In the genomic region with DNA sequence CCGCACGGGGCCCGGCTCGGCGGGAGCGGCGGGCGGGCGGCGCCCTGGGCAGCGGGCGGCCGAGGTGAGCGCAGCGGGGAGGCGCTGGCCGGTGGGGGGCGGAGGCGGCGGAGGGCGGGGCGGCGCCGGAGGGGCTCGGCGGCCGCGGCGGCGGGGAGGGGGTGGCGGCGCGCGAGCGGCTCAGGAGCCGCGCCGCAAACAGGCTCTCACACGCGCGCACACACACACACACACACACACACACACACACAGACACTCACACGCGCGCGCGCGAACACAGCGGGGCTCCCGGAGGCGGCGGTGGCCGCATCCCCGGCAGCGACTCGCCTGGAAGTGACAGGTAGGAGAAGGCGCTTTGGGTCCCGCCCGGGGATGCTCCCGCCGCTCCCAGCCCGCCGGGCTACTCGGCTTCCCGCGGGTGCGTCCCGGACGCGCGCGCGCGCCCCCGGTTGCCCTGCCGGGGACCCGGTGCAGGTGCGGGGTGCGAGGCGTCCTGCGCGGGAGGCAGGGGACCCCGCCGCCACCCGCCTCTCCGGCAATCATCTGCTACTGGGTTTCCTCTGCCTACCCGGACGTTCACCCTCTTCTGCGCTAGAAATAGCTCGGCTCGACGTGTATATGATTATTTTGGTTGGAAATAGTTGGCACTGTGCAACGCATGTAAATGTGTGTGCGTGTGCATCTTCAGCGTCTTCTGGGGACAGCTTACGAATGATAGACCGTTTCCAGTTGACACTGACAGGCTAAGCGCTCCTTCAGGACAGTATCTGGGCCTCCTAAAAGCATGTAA, we compare ENCODE assay signal across 8 mouse cellular contexts. TPM values are rescaled to one million over a fixed set of nuclear protein-coding genes. Genes with fewer than 3 reads are reported as not detected.
DNase-seq lines count a peak whose midpoint lies in the region; ATAC-seq and TF ChIP-seq lines count a peak whose summit lies in the region.

No protein-coding gene starts in this region.

- DNase-seq in heart, postnatal 14 days, result peak; percentile 70 to 82
- peak; percentile 4 to 35 for DNase-seq in layer of hippocampus, adult 18-20 months (ENCODE audit: low spot score in 2 of 2)
- peak; percentile 64 for DNase-seq in lung, embryonic 14.5 days
- DNase-seq in ovary, adult 18-20 months (ENCODE audit: low spot score), result peak; percentile 14
- DNase-seq in thymus, postnatal 10 days (ENCODE audit: low spot score in 2 of 2), result peak; percentile 51 to 66

- peak overlapping the region; percentile 81 for H3K4me2 ChIP-seq in forebrain, embryonic 15.5 days (replicated peaks)
- peak overlapping the region; percentile 80 for H3K4me2 ChIP-seq in lung, embryonic 14.5 days

- no peak for TF ChIP-seq EP300 in ES-Bruce4 (IDR thresholded peaks at IDR 0.05; ENCODE audit: insufficient read depth, low read depth, low read length)

- no peaks in the 10 kb centered on the region for H3K36me3 ChIP-seq in ES-Bruce4 (ENCODE audit: control insufficient read depth, insufficient read depth, low read length, poor library complexity, severe bottlenecking)
- no peaks in the 10 kb centered on the region for H3K36me3 ChIP-seq in forebrain, embryonic 15.5 days
- H3K36me3 ChIP-seq in lung, embryonic 14.5 days (ENCODE audit: insufficient read depth), result no peaks in the 10 kb centered on the region

- under 1% methylated on average over 58 of the region's 97 CpGs for WGBS in forebrain, embryonic 15.5 days
- under 1% methylated on average over 77 of the region's 97 CpGs for WGBS in lung, embryonic 14.5 days

- TF ChIP-seq POLR2A in ES-Bruce4 (IDR thresholded peaks at IDR 0.05; ENCODE audit: insufficient read depth, low read length), result no peak

- peak overlapping the region; percentile 92 for H3K4me3 ChIP-seq in ES-Bruce4 (ENCODE audit: low read depth, low read length)
- H3K4me3 ChIP-seq in forebrain, embryonic 15.5 days, result peak overlapping the region; percentile 96
- peak overlapping the region; percentile 72 for H3K4me3 ChIP-seq in lung, embryonic 14.5 days (ENCODE audit: low read depth, low read length)

- H3K9me3 ChIP-seq in ES-Bruce4 (replicated peaks; ENCODE audit: control insufficient read depth, insufficient read depth, low read length, poor library complexity, severe bottlenecking), result no peaks in the 10 kb centered on the region; the same call in 1 of the 2 replicates
- no peaks in the 10 kb centered on the region for H3K9me3 ChIP-seq in forebrain, embryonic 15.5 days
- H3K9me3 ChIP-seq in lung, embryonic 14.5 days (ENCODE audit: low read depth, low read length), result no peaks in the 10 kb centered on the region

- intact Hi-C loops in heart, postnatal 14 days (cut with DNase I), result loop anchor here (2.0 to 5.0 kb wide), 6 partner anchors 33 to 268 kb away; no protein-coding TSS in a partner anchor

- H3K9ac ChIP-seq in ES-Bruce4 (ENCODE audit: low read depth, poor library complexity, severe bottlenecking), result peak overlapping the region; percentile 97
- peak overlapping the region; percentile 94 for H3K9ac ChIP-seq in forebrain, embryonic 15.5 days (replicated peaks)
- peak overlapping the region; percentile 89 for H3K9ac ChIP-seq in lung, embryonic 14.5 days

- peaks cover 1% of the 10 kb centered on the region for H3K4me1 ChIP-seq in ES-Bruce4 (ENCODE audit: control insufficient read depth, insufficient read depth, low read length)
- H3K4me1 ChIP-seq in forebrain, embryonic 15.5 days, result peaks cover 14% of the 10 kb centered on the region
- H3K4me1 ChIP-seq in lung, embryonic 14.5 days (ENCODE audit: insufficient read depth), result no peaks in the 10 kb centered on the region

- H3K27me3 ChIP-seq in ES-Bruce4 (ENCODE audit: control insufficient read depth, insufficient read depth, low read length, poor library complexity, severe bottlenecking), result no peaks in the 10 kb centered on the region
- no peaks in the 10 kb centered on the region for H3K27me3 ChIP-seq in forebrain, embryonic 15.5 days
- H3K27me3 ChIP-seq in lung, embryonic 14.5 days (ENCODE audit: insufficient read depth, low read length), result no peaks in the 10 kb centered on the region

- no peak for TF ChIP-seq CTCF in ES-Bruce4 (IDR thresholded peaks at IDR 0.05; ENCODE audit: low read depth, low read length)
- TF ChIP-seq CTCF in lung, embryonic 14.5 days (IDR thresholded peaks at IDR 0.05; ENCODE audit: low read depth), result no peak

- no peak overlapping the region for H3K27ac ChIP-seq in ES-Bruce4 (ENCODE audit: insufficient read depth, low read length)
- H3K27ac ChIP-seq in forebrain, embryonic 15.5 days (replicated peaks), result peak overlapping the region; percentile 97
- peak overlapping the region; percentile 95 for H3K27ac ChIP-seq in lung, embryonic 14.5 days (ENCODE audit: low read depth)

- peak; percentile 31 for ATAC-seq in cerebellum, adult (ENCODE audit: insufficient number of reproducible peaks, low FRiP score, low TSS enrichment)
- peak; percentile 54 for ATAC-seq in forebrain, embryonic 15.5 days (replicated peaks)
- no peak; the same call in 1 of the 2 replicates for ATAC-seq in lung, embryonic 14.5 days (ENCODE audit: insufficient read depth)

RNA-seq across cellular contexts. Expression of gene Plcb4, which starts 0.8 kb away (rescaled TPM):
- 12.9 and 19.3 TPM in 2 replicates for polyA plus RNA-seq in ES-Bruce4 (2011; ENCODE audit: insufficient read depth, insufficient read length, low read depth, missing spikeins)
- 14.8 and 18.6 TPM in 2 replicates for polyA plus RNA-seq in forebrain, embryonic 15.5 days (2015; fragmentation: Nextera tagmentation; extraction: Ambion mirVana)
- total RNA-seq in heart, postnatal 14 days (2021), result 10 to 100 TPM; 82.1 to 93.1 TPM
- 10 to 100 TPM; 16.5 to 20.3 TPM for total RNA-seq in layer of hippocampus, adult 18-20 months (2021)
- polyA plus RNA-seq in lung, embryonic 14.5 days (2014; fragmentation: Nextera tagmentation; extraction: Ambion mirVana), result 20.1 and 20.5 TPM in 2 replicates

Comparison
In these comparisons a context has a peak if more than half of its experiments do, and no peak if none do; other contexts are left out.
1. DNase-seq: peak in every context shown above with its lines; median percentile 76 in heart, postnatal 14 days; 64 in lung, embryonic 14.5 days; 58 in thymus, postnatal 10 days; 20 in layer of hippocampus, adult 18-20 months; 14 in ovary, adult 18-20 months.